Mouse (Mus musculus): ENCODE results near the gene Orc5. TPM values are rescaled to one million over a fixed set of nuclear protein-coding genes. Genes with fewer than 3 reads are reported as not detected.

The Orc5 gene
- polyA plus RNA-seq, 1 experiment = 7.2 TPM

DNA sequence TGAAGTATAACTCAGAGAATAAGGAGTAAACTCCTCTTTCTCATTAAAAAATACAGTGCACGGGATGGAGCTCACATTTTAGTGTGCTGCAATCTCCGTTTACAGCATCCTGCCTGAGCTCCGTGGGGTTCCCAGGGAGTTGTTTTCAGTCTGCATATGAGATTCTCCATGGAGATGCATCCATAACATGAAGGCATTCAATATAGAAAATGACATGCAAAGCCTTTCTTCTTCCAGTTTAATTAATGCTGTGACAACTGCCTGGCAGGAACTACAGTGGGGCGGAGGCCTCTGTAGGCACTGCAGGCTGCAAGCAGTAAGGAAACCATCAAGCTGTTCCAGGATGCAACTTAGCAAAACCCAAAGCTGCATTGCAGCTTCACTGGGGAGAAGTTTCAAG, 79.0 kb downstream of the Orc5 start:
- no peak overlapping the region for H3K4me3 ChIP-seq (ENCODE audit: control insufficient read depth, low read depth, low read length)

GRCm38 (mm10) chr5:22452871-22453661, 97.2 kb downstream of the Orc5 start:
- no peaks in the 10 kb centered on the region for H3K36me3 ChIP-seq (ENCODE audit: control insufficient read depth, insufficient read depth, low read length)
- H3K4me1 ChIP-seq (ENCODE audit: control insufficient read depth, insufficient read depth, low read length) = no peaks in the 10 kb centered on the region
- no peaks in the 10 kb centered on the region for H3K27me3 ChIP-seq (ENCODE audit: control insufficient read depth, insufficient read depth, low read length)
- TF ChIP-seq POLR2A (IDR thresholded peaks at IDR 0.05; ENCODE audit: control insufficient read depth, low read depth, low read length) = no peak
- TF ChIP-seq CTCF (IDR thresholded peaks at IDR 0.05; ENCODE audit: control insufficient read depth, insufficient read depth, insufficient replicate concordance, low read depth, low read length) = no peak
- H3K27ac ChIP-seq (ENCODE audit: control insufficient read depth, insufficient read depth, low read depth, low read length) = no peak overlapping the region
- no peak overlapping the region for H3K4me3 ChIP-seq (ENCODE audit: control insufficient read depth, low read depth, low read length)

More for the DNA sequence above, 79.0 kb downstream of the Orc5 start:
- no peaks in the 10 kb centered on the region for H3K27me3 ChIP-seq (ENCODE audit: control insufficient read depth, insufficient read depth, low read length)
- TF ChIP-seq POLR2A (IDR thresholded peaks at IDR 0.05; ENCODE audit: control insufficient read depth, low read depth, low read length) = no peak
- H3K4me1 ChIP-seq (ENCODE audit: control insufficient read depth, insufficient read depth, low read length) = no peaks in the 10 kb centered on the region
- H3K36me3 ChIP-seq (ENCODE audit: control insufficient read depth, insufficient read depth, low read length) = no peaks in the 10 kb centered on the region
- no peak overlapping the region for H3K27ac ChIP-seq (ENCODE audit: control insufficient read depth, insufficient read depth, low read depth, low read length)

- no peaks in the 10 kb centered on the region for H3K36me3 ChIP-seq (ENCODE audit: control insufficient read depth, insufficient read depth, low read length)
- no peaks in the 10 kb centered on the region for H3K27me3 ChIP-seq (ENCODE audit: control insufficient read depth, insufficient read depth, low read length)
- H3K4me1 ChIP-seq (ENCODE audit: control insufficient read depth, insufficient read depth, low read length) = no peaks in the 10 kb centered on the region
- TF ChIP-seq POLR2A (IDR thresholded peaks at IDR 0.05; ENCODE audit: control insufficient read depth, low read depth, low read length) = no peak
- no peak for TF ChIP-seq CTCF (IDR thresholded peaks at IDR 0.05; ENCODE audit: control insufficient read depth, insufficient read depth, insufficient replicate concordance, low read depth, low read length)
- H3K4me3 ChIP-seq (ENCODE audit: control insufficient read depth, low read depth, low read length) = no peak overlapping the region
- H3K27ac ChIP-seq (ENCODE audit: control insufficient read depth, insufficient read depth, low read depth, low read length) = no peak overlapping the region
These were observed 97.8 kb downstream of the Orc5 start for GRCm38 (mm10) chr5:22452452-22452851.

- Histone ChIP-seq H3K36me3 (ENCODE audit: control insufficient read depth, insufficient read depth, low read length) (no peaks in the 10 kb centered on the region), H3K4me1 (ENCODE audit: control insufficient read depth, insufficient read depth, low read length) (no peaks in the 10 kb centered on the region), H3K27ac (ENCODE audit: control insufficient read depth, insufficient read depth, low read depth, low read length) (no peak overlapping the region), H3K27me3 (ENCODE audit: control insufficient read depth, insufficient read depth, low read length) (no peaks in the 10 kb centered on the region), H3K4me3 (ENCODE audit: control insufficient read depth, low read depth, low read length) (no peak overlapping the region)
- TF ChIP-seq POLR2A (IDR thresholded peaks at IDR 0.05; ENCODE audit: control insufficient read depth, low read depth, low read length) = no peak
- no peak for TF ChIP-seq CTCF (IDR thresholded peaks at IDR 0.05; ENCODE audit: control insufficient read depth, insufficient read depth, insufficient replicate concordance, low read depth, low read length)
These were observed 98.5 kb downstream of the Orc5 start for GRCm38 (mm10) chr5:22451764-22452163.

- Histone ChIP-seq H3K27me3 (ENCODE audit: control insufficient read depth, insufficient read depth, low read length) (no peaks in the 10 kb centered on the region), H3K27ac (ENCODE audit: control insufficient read depth, insufficient read depth, low read depth, low read length) (no peak overlapping the region), H3K4me1 (ENCODE audit: control insufficient read depth, insufficient read depth, low read length) (no peaks in the 10 kb centered on the region), H3K36me3 (ENCODE audit: control insufficient read depth, insufficient read depth, low read length) (no peaks in the 10 kb centered on the region), H3K4me3 (ENCODE audit: control insufficient read depth, low read depth, low read length) (no peak overlapping the region)
- TF ChIP-seq CTCF (IDR thresholded peaks at IDR 0.05; ENCODE audit: control insufficient read depth, insufficient read depth, insufficient replicate concordance, low read depth, low read length) = no peak
- TF ChIP-seq POLR2A (IDR thresholded peaks at IDR 0.05; ENCODE audit: control insufficient read depth, low read depth, low read length) = no peak
These were observed 100.7 kb downstream of the Orc5 start for GRCm38 (mm10) chr5:22449492-22449891.

Other genes starting within 250 kb of the Orc5 start
- gene Reln, start 205.7 kb downstream of the Orc5 start, polyA plus RNA-seq (2012; rRNA removed) = 10.7 and 11.5 TPM in 2 replicates
- gene Lhfpl3, start 195.6 kb upstream of the Orc5 start, polyA plus RNA-seq (2012; rRNA removed) = 0.64 and 0.76 TPM in 2 replicates